Mouse (Mus musculus) megakaryocyte, adult 5-6 weeks (primary cell): ENCODE measurements at regions not wholly inside any gene's neighbourhood (a gene's known extent, or its start where the extent isn't known, plus 50 kb on each side); places are given as distances from the start of the nearest gene placed in this dataset.
A peak's percentile ranks its signal among the peaks of the same experiment; 100 is the strongest.

Source experiments
- ATAC-seq: 2 replicates; pipeline ENCODE4 v1.8.0; 2016; ENCODE audit warnings: mild to moderate bottlenecking, inconsistent platforms; ENCODE audit not compliant: poor library complexity, severe bottlenecking

DNA sequence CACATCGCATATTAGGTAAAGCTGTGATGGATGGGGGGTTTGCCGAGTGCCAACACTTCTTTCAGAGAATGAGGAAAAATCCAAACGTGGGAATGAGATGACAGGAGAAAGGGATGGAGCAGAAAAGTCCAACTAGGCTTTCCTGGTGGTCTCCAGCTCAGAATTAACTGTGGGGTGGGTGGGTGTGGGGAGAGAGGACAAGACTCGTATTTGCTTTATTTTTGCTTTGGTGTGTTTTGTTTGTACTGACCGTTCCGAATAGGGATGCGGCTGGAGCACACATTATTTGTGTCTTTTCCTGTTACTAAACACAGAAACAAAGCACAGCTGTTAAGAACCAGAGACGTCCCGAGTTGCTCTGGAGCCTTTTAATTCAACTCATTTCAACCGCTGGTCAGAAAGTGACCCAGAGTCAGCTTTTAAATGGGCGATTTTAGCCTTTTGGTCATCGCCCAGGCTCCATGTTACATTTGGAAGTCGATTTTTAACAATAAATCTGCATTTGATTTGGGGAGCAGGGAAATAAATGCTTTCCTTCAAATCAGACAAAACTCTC is 136.7 kb downstream of the Gm10295 start:
- no peak for ATAC-seq

DNA sequence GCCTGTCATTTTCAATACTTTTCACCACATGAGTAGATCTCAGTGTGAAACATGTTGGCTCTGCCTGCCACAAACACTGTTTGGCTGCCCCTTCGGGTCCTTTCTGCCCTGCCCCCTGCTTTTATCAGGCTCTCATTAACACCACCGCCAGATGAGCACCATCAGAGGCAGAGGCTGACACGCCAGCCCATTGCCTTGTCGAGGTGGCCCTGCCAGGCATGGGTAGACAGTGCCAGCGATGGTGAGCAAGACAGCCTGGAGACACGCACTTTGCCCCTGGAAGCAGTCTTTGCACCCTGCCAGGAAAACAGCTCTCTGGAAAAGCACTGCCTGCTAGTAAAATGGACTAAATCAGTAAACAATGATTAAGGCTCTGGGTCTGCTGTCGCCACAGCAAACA is 158.2 kb downstream of the Gm10295 start:
- no peak for ATAC-seq

DNA sequence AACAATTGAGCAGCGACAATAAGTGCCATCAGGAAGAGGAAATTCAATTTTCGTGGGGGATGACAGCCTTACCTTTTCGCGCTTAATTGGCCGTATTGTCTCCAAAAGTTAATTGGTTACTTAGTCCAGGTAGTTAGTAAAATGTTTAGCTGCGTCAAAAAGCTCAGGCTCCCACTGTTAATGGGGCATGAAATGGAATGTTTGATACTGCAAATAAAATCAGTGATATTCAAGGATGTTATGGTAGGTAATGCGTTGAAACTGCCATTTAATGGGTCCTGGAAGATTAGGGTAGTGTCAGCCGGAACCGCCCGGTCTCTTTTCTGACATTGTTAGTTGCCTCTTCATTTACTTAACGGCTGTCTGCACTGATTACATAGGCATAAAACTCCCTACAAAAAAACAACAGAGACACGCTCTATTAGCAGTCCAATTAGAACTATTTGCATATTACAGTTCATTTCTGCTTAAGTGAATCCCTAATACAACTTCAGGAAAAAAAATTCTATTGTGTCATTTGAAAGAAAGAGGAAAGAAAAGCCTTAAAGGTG is 161.0 kb downstream of the Gm10295 start:
- ATAC-seq, result no peak

DNA sequence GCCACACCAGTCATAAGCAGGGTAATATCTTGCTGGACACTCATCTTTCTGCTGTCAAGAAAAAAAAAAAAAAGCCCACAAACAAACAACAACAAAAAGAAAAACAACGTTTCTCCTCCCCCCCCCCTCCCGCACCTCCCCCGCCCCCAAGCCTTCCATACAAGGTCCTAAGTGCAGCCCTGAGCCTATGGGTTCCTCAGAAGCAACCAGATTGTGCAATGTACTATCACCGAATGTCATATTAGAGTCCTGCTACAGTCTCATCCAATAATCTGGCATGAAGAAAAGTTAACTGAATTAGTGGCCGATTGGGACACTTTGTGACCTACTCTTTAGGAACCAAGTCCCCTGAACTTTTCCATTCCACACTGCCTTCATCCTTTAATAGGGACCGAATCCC is 161.5 kb downstream of the Gm10295 start:
- no peak for ATAC-seq

DNA sequence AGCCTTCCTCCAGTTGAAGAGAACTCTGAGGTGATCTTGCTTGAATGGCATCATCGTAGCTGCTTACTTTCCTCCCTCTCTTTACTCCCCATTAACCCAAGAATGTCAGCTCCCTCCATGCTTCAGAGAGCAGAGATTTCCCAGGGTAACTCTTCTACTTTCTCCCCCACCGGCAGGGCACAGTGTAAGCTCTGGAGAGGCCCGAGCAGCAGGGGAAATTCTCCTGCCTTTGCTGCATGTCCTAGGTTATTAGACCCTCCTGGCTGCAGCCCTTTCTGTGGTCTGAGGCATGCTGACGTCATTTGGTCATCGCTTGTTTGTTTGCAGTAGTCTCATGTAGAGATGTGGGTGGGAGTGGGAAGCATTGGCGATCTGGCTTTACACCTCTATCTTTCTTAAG is 163.2 kb downstream of the Gm10295 start:
- no peak for ATAC-seq

DNA sequence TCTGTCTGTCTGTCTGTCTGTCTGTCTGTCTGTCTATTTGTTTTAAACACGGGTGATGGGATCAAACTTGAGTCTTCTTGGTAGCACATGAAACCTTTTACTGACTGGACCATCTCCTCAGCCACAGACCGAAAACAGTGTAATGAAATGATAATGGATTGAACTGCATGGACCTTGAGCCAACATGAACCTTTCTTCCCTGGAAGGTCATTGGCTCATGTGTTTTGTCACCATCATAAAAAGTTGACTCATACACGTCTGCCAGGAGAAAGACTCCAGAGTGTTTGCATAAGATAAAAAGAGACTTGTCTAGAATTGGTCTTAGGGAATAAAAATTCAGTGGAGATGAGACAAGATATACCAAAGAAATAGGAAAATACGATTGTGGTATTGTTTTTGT is 176.4 kb downstream of the Gm10295 start:
- no peak for ATAC-seq

DNA sequence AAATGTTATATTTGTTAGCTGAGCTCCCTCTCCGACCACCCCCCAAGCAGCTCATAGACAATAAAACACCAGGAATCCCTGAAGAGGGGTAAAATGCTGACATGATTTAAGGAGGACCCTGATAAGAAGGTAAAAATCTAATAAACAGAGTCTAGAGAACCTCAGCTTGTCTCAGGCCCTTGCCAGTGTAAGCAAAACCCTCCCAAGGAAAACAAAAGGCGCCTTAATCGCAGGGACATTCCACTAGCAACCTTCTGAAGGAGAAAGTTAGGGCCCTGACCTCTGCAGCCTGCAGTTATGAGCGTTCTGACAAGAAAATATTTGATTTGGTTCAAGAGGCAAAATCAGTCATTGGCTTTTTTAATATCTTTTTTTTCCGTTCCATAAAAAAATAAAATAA is 212.2 kb downstream of the Gm10295 start:
- ATAC-seq, result no peak

DNA sequence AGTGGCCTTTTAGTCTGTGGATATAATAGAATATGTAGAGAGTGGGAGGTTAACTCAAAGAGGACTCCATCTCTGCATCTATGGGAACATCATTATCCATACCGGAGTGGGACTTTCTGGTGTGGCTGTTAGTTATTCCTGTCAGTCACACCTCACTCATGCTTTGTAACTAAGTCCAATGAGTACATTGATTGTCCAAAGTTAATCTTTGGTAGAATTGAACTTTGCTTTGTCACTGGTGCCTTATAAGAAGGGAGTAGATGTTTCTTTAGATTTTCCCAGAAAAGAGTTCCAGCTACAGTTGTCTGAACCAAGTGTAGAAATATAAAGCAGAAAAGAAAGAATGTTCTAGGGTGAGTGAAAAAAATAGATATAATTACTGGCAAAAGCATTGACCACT is 221.3 kb downstream of the Gm10295 start:
- ATAC-seq, result no peak

DNA sequence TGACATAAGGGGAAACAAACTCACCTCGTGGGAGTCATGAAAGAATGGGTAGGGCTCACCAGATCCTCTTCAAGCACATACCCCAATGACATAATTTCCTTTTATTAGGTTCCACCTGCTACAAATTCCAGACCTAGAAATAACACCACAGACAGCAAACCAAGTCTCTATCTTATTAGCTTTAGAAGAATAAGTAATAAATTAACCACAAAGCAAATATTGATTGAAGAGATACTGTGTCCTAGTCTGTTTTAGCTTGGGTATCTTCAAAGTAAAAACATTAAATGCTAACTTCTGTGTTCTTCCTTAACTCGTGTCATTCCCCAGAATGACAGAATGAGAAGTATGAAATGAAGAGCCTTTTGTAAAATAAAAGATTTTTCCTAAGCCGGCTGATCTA is 222.4 kb downstream of the Gm10295 start:
- ATAC-seq, result no peak

DNA sequence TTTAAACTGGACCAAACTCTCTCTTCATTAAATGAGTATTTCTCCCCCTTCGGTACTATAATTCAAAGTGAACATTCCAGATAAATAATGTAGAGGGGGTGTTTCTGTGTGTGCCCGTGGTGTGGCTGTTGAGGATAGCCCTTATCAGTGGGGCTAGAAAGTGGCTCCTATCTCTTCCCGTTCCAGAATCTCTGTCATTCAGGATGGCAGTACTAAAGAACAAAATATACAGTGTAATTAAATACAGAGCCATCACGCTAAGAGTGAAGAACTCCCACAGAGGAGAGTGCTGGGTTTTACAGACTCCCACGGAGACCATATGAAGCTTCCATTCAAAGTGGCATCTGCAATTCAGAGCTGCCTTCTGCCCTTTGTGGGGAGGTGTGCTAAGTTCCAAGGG is 229.8 kb downstream of the Gm10295 start:
- no peak for ATAC-seq

DNA sequence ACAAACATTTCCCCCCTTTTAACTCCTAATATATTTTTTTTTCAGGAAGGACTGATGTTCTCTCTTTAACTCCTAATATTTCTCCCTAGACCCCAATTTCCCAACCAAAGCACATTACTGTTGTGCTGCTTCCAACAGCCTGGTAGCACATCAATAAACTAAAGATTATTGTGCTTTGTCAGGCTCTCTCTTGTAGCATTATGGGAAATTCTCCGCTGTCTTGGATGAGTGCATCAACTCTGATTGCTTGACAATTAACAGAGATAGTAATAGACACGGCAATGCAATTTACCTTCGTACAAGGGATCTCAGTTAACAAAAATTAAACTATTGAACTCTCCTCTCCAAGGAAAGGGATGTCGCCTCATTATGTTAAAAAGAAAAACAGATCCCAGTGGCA is 230.3 kb downstream of the Gm10295 start:
- ATAC-seq, result no peak

DNA sequence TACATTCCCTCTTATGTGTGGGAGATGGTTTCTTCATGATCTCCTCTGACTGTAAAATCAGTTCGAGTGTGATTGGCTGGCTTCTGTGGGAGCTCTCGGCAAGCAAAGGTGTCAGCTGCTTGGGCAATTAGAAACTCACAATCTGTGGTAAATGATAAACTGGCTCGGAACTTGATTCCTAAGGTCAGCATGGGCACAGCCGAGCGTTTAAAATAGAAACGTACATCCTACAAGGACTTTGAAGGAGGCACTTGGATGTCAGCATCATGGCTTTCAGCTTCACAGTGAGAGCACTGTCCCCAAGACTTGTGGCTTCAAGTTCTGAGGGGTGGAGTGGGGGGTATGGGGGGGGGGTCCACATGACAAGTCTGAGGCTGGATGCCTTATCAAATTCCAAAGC is 231.3 kb downstream of the Gm10295 start:
- no peak for ATAC-seq

DNA sequence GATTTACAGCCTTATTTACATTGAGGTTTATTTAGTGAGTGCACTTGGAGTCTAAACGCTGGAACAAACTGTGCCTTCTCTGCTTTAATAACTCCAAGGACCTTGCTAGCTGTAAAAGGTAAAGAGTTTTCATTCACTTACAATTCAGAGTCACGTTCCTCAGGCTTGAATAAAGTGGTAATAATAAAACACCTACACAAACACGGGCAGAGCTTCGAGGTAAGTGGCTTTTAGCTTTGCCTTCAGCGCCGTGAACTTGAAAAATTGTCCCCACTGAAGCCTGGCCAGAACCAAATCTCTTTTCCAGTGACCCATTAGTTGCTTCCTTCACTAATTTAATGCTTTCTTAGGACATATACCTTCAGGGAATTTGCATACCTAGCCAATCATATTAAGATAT is 244.2 kb downstream of the Gm10295 start:
- no peak for ATAC-seq

DNA sequence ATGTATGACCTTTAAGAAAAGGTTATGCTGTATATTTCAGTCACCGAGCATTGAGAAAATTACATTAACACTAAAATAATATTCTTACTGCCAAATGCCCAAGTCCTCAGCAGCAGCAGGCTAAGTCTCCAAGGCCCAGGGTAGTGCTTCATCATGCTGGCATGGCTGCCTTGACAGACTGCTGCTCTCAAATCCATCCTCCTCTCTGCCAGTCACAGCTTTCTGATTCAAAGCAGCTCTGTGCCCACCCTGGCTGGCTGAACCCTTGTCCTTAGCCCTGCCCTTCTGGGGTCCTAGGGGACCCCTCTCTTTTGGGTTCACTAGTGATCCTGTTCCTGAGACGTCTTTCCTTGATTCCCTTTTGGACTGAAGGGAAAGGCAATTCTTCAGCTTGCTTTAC is 251.0 kb downstream of the Gm10295 start:
- ATAC-seq, result no peak

DNA sequence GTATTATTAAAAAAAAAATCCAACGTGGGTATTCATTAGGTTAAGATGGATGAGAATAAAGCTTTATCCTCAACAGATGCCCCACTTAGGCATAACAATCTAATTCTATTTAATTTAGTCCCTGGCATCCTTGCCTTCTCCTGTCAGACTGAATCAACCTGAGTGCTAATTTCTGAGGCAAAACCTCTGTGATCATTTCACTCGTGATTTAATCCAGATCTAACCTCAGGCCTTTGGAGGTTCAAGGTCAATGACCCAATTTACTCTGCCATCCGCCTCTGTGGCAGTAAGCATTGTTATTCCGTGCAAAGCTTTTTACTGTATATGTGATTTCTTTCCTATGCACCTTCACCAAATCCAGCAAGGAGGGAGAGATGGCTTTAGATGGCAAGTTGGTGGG is 253.0 kb downstream of the Gm10295 start:
- ATAC-seq, result no peak

DNA sequence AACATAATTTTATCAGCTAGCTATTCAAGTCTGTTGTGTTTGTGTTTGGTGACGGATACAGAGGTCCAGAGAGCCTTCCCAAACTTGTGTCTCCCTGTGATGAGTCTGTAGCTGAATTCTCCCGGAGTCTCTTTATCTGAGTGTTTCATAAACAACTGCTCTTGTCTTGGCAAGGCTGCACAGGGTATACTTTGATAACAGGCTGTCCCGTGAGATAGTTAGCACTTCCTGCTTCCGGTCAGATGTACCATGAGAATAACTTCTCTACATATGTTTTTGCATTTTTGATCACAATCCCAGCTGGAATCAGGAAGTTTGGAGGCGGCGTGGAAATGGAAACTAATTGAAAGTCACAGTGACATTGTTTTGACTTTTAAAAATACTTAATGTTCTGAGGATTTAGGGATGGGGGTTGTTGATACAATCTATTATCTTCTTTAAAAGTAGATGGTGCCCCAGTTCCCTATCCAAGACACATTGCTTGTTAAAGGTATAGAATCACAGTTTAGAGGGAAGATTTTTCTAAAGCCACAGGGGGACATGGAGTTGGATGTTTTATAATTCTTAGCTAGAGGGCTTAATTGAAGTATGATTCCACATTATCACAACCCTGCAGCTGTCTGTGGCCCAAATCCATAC is 257.9 kb downstream of the Gm10295 start:
- ATAC-seq, result no peak

DNA sequence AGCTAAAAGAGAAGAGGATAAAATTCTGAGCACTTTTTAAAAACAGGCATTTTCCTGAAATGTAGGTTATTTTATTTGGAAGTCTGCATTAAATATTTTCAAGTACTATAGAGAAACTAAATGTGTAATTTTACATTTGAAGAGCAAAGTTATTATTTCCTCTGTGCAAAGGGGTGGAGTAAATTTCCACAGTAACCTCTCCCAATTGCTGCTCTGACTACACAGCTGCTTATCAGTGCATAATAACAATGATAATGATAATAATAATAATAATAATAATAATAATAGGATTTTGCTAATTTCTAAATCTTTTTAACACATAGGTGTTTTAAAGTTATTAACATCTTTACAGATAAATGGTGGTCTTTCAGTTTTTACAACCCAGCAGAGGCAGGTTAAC is 258.5 kb downstream of the Gm10295 start:
- ATAC-seq, result no peak

DNA sequence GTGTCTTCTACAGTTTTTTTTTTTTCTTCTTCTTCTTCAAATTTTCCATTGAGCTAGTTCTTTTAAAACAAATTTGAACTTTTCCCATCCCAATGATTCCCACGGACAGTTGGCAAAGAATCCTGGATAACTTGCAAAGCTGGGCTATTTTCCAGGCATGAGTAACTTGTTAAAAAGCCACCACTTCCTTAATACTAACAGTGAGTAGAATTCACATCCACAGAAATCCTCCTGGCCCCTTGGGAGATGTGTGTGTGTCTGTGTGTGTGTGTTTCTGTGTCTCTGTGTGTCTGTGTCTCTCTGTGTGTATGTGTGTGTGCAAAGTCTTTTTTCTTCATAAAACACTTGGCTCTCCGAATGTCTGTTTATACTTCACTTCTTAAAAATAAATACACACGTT is 259.0 kb downstream of the Gm10295 start:
- no peak for ATAC-seq

DNA sequence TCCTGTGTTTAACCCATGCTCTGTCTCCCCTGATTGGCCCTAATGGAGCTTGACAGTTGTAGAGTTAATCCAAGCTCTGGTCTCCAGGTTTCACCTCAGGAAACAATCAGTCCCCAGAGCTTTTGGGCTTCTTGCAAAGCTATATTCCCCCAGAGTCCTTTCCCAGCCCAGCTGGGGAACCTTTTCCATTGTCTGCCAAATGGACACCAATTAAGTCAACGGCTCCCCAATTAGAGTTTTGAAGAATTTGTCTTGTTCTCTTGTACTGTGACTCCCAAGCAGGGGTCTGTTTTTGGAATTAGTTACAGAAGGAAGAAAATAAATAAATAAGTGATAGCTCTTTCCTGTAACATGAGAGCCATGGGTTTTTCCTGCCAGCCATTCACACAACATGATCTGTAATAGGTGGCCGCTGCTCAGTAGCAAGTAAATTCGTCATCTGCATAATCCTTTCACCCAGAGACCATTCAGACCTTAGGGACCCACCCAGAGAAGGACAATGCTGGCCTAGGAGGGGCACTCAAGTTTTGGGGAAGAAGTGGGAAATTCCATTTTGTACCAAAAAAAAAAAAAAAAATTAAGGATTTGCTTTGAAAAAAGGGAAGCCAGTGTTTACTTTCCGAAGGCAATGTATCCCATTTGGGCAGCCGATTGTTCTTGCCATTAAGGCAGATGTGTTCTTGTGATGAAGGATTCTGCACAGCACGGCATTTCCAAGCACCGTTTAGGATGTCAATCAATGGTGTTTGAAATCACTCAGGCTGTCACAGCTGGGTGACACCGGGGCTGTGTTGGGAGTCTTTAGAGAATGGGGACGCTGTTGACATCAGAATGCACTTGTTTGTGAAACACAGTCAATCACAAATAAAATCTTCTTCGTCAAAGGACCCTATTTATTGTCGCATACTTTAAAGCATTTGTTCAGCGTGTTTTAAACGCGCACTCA is 286.6 kb downstream of the Gm10295 start:
- ATAC-seq, result no peak

DNA sequence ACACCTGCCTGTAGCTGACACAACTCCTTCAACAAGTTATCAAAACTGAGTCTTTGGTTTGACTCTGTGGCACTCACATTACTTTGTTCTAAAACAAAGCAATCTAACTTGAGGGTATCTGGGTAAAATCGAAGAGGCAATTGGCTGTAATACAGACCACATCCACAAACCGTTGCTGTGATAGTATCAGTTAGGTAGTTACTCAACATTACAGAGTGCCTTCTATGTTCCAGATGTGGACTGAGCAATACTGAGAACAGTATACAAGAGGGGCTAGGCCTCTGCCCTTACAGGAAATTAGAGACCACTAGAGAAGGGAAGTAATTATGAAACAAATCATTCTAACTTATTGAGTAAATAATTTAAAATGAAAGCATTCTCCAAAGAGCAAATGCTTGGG is 300.5 kb downstream of the Gm10295 start:
- peak; percentile 51; the same call in 1 of the 2 replicates for ATAC-seq

DNA sequence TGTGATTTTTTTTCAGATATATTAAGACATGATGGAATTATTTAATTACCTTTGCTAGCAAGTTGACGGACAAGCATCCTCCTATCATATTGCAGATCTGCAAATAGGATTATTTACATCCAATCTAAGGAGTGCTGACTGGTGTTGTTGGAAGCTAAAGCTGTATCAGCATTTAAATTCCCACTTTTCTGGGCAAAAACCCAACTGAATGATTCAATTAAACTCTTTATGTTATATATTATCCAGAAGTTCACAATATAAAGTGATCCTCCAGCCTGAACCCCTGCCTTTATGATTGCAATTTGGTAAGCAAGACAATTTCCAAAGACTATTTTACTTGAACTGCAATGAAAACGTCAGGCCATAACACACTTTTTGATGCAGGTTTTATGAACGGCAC is 304.1 kb downstream of the Gm10295 start:
- no peak for ATAC-seq

DNA sequence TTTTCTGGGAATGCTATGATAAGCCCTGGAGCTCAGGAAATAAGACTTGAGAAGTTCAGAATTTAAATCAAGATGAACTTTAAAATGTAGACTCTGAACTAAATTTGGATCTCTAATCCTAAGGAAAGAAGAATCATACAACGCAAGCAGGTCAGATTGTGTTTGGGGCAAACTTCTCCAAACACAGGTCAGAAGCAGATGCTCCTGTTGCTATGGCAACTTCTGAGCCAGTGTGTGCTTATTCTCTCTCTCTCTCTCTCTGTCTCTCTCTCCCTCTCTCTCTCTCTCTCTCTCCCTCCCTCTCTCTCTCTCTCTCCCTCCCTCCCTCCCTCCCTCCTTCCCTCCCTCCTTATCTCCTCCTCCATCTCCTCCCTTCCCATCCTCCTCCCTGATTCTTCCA is 304.7 kb downstream of the Gm10295 start:
- no peak for ATAC-seq
